Mouse (Mus musculus) lung, embryonic 14.5 days (tissue): Measurements from ENCODE around the gene Tes3-ps. TPM values are rescaled to one million over a fixed set of nuclear protein-coding genes. Genes with fewer than 3 reads are reported as not detected.

Experiments
- ATAC-seq: fragments of 200-750 bp; cut with Nextera tagmentation; 2 replicates; pipeline ENCODE4 v1.8.0; 2017; ENCODE audit warnings: mild to moderate bottlenecking, moderate TSS enrichment, moderate library complexity; ENCODE audit not compliant: insufficient read depth
- DNase-seq: peaks from one replicate; pipeline ENCODE4 v3.0.0-alpha.2; 2015
- H3K27ac ChIP-seq: fragments of 300-500 bp; sonication (generic); 2 replicates; pipeline ENCODE4 v1.5.1; 2014; ENCODE audit warnings: low read depth, mild to moderate bottlenecking, moderate library complexity
- H3K27me3 ChIP-seq: fragments of 300-500 bp; sonication (generic); 2 replicates; pipeline ENCODE4 v1.6.1; 2014; ENCODE audit warnings: low read length, control low read depth; ENCODE audit not compliant: insufficient read depth
- H3K36me3 ChIP-seq: fragments of 300-500 bp; sonication (generic); 2 replicates; pipeline ENCODE4 v1.6.1; 2014; ENCODE audit warnings: control low read depth; ENCODE audit not compliant: insufficient read depth
- H3K4me1 ChIP-seq: fragments of 300-500 bp; sonication (generic); 2 replicates; pipeline ENCODE4 v1.6.1; 2014; ENCODE audit warnings: antibody characterized with exemption, control low read depth; ENCODE audit not compliant: insufficient read depth
- H3K4me2 ChIP-seq: fragments of 300-500 bp; sonication (generic); 2 replicates; pipeline ENCODE4 v1.6.1; 2014; ENCODE audit warnings: mild to moderate bottlenecking
- H3K4me3 ChIP-seq: fragments of 300-500 bp; sonication (generic); 2 replicates; pipeline ENCODE4 v1.5.1; 2014; ENCODE audit warnings: low read depth, low read length
- H3K9ac ChIP-seq: fragments of 300-500 bp; sonication (generic); 2 replicates; pipeline ENCODE4 v1.6.1; 2014
- H3K9me3 ChIP-seq: fragments of 300-500 bp; sonication (generic); 2 replicates; pipeline ENCODE4 v1.6.1; 2016; ENCODE audit warnings: low read depth, low read length, control low read depth
- CTCF ChIP-seq: IDR thresholded peaks from 2 replicates; pipeline ENCODE4 v1.5.1; 2016; ENCODE audit warnings: antibody characterized with exemption, low read depth
- WGBS: fragments of 180-500 bp; shearing (Covaris S2); extraction: QIAGEN DNeasy Blood & Tissue Kit; methylation state at CpG from one replicate; pipeline ENCODE4 v1.1.7; 2014; 5-methylcytosine and 5-hydroxymethylcytosine counted together
- polyA plus RNA-seq: library from polyadenylated mRNA; unstranded; fragments of >200 nt; fragmentation: Nextera tagmentation; extraction: Ambion mirVana; gene quantifications from 2 replicates; pipeline ENCODE4 v1.2.1, GENCODE M21; 2014

Tes3-ps gene
- polyA plus RNA-seq, 1 experiment from 2014 or later: 1.4 TPM

DNA sequence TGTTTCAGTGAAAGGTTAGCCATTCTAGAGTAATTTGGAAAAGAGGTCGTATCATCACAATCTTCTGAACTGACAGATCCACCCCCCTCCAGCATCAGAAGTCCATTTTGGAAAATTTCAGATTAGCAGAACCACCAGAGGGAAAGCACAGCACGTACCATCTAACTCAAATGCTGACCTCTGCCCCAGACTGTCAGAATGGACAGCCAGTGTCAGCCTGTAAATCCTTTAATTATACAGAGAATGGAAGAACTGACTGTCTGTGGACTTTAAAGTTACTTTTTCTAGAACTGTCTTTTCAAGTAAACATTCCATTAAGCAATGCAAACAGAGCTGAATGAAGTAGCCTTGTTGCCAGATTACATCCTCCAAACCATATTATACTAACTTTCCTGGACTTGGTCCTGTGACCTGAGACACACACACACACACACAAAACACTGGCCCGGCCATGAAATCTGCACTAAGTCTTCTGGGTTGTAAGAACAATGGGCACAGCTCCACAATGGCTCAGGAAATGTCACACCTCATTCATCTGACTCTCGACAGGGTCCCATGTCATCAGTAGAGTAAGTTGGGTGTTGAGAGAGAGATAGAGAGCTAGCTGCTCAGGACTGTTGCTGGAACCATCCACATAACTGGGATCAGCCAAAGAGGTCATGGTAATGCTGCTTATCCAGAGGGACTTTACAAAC, 21.0 kb upstream of the Tes3-ps start:
- H3K36me3 ChIP-seq: no peaks in the 10 kb centered on the region
- WGBS: 34% methylated on average over 4 of the region's 4 CpGs
- no peaks in the 10 kb centered on the region for H3K27me3 ChIP-seq
- DNase-seq (peak; percentile 84), ATAC-seq (peak; percentile 89)
- no peaks in the 10 kb centered on the region for H3K9me3 ChIP-seq
- no peak overlapping the region for H3K4me2 ChIP-seq
- H3K4me3 ChIP-seq: no peak overlapping the region
- 0 out of 2 replicates have a peak, but pooled peaks have one; percentile 11 for TF ChIP-seq CTCF
- no peak overlapping the region for H3K9ac ChIP-seq
- H3K4me1 ChIP-seq: no peaks in the 10 kb centered on the region
- H3K27ac ChIP-seq: peak overlapping the region; percentile 25; the same call in 1 of the 2 replicates

DNA sequence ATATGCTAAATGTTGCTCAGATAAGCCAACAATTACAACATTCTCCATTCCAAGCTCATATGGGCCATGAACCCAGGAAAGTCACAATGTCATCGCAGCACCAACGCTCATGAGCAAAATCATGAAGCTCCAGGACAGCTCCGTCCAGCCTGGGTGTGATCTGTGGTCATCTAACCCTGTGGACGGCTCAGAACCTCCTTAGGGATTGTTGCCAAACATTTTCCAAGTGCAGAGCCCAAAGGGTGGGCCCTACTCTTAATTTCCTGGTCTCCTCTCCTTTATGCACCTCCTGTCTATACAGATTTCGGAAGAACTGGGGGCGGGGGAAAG, 20.5 kb upstream of the Tes3-ps start:
- H3K36me3 ChIP-seq: no peaks in the 10 kb centered on the region
- no peak overlapping the region for H3K9ac ChIP-seq
- H3K27me3 ChIP-seq: no peaks in the 10 kb centered on the region
- ATAC-seq (peak; percentile 35; the same call in 1 of the 2 replicates), DNase-seq (no peak)
- no peaks in the 10 kb centered on the region for H3K9me3 ChIP-seq
- no peaks in the 10 kb centered on the region for H3K4me1 ChIP-seq
- 73% methylated on average over 6 of the region's 6 CpGs for WGBS
- no peak for TF ChIP-seq CTCF
- peak overlapping the region; percentile 56; the same call in 1 of the 2 replicates for H3K27ac ChIP-seq
- H3K4me3 ChIP-seq: no peak overlapping the region
- H3K4me2 ChIP-seq: no peak overlapping the region

DNA sequence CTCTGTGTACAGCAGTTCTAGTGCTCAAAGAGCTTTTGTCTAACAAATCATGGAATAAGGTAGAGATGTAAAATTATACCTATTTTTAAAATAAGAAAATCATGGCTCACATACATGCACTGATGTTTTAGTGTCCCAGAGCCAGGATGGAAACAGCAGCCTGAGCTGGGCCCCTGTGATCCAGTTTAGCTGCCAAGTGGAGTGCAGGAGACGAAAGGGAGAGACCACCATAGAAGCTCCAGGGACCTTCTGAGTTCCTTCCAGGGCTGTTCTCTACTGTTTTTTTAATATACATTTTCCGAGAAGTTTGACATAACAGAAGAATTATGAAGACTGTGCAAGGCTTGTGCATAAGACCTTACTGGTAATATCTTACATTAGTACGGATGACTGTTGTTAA, 15.2 kb upstream of the Tes3-ps start:
- Histone ChIP-seq H3K4me3 (no peak overlapping the region), H3K9me3 (no peaks in the 10 kb centered on the region), H3K9ac (no peak overlapping the region), H3K4me1 (peaks cover 10% of the 10 kb centered on the region), H3K27ac (no peak overlapping the region), H3K36me3 (no peaks in the 10 kb centered on the region), H3K4me2 (no peak overlapping the region), H3K27me3 (no peaks in the 10 kb centered on the region)
- ATAC-seq: no peak
- peak; percentile 44 for DNase-seq
- no peak for TF ChIP-seq CTCF
- WGBS: 56% methylated on average over 3 of the region's 3 CpGs

DNA sequence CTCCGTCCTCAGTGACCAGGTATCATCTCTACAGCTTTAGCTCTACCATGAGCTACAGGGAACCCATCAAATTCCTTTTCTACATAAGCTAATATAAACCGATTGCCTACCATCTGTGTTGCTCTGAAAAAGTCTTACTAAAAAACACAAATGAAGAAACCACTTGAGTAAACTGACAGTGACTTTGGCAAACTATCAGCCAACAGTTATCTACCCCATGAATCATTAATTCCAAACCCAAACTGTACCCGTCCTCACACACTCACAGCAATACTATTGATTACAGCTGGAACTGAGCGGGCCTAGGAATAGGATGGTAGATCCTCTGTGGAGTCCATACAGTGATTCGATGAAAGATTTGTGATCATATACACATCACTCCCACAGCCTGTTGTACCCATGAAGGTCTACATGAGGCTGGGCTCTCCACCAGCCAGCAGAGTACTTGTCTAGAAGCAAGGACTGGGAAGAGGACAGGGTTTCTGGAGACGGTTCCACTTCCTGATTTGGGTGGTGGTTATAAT, 14.2 kb upstream of the Tes3-ps start:
- Histone ChIP-seq H3K4me1 (peaks cover 10% of the 10 kb centered on the region), H3K27ac (peak overlapping the region; percentile 84), H3K4me3 (no peak overlapping the region), H3K4me2 (no peak overlapping the region), H3K9me3 (no peaks in the 10 kb centered on the region), H3K27me3 (no peaks in the 10 kb centered on the region), H3K9ac (no peak overlapping the region), H3K36me3 (no peaks in the 10 kb centered on the region)
- WGBS: 80% methylated on average over 6 of the region's 6 CpGs
- no peak for TF ChIP-seq CTCF
- no peak for DNase-seq
- ATAC-seq: no peak

DNA sequence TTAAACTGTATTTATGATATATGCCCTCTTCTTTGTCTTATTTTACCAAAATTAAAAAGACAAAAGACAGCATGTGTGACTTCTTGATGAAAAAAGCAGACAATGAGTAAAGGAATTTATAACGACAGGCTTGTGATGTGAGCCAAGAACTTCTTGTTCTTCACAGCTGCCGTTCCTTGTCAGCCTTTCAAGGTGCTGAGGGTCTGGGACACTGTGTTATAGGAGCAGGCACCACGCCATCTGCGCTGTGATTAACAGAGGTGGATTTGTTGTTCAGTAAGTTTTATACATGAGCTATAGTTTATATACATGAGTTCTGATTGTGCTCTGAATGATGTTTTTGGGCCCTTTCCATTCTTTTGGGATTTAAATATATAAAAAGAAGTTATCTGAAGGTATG, 13.7 kb upstream of the Tes3-ps start:
- H3K9ac ChIP-seq: no peak overlapping the region
- WGBS: 64% methylated on average over 4 of the region's 4 CpGs
- DNase-seq (no peak), ATAC-seq (no peak)
- no peaks in the 10 kb centered on the region for H3K9me3 ChIP-seq
- H3K36me3 ChIP-seq: no peaks in the 10 kb centered on the region
- no peak overlapping the region for H3K4me3 ChIP-seq
- H3K4me2 ChIP-seq: no peak overlapping the region
- TF ChIP-seq CTCF: no peak
- H3K27ac ChIP-seq: peak overlapping the region; percentile 84
- H3K4me1 ChIP-seq: peaks cover 10% of the 10 kb centered on the region
- no peaks in the 10 kb centered on the region for H3K27me3 ChIP-seq

DNA sequence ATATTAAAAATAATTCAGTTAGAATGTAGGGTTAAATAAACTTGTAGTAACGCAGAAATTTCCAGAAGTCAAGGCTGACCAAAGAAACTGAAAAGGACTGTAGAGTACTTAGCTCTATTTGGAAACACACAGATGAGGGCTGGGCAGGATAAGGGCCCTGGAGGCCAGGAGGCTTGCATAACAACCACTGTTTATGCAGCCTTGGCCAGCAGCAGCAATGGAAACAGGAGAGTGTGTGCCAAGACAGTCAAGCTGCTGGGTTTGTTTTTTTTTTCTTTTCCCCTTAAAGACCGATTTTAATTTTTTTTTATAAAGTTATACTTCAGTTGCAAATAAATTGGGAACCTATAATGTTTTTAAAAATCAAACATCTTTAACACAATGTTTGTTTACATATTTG, 13.1 kb upstream of the Tes3-ps start:
- Histone ChIP-seq H3K9me3 (no peaks in the 10 kb centered on the region), H3K4me1 (peaks cover 12% of the 10 kb centered on the region), H3K4me2 (no peak overlapping the region), H3K27ac (peak overlapping the region; percentile 84), H3K27me3 (no peaks in the 10 kb centered on the region), H3K9ac (no peak overlapping the region), H3K4me3 (no peak overlapping the region), H3K36me3 (no peaks in the 10 kb centered on the region)
- DNase-seq (peak; percentile 93), ATAC-seq (peak; percentile 97)
- 39% methylated on average over 2 of the region's 2 CpGs for WGBS
- no peak for TF ChIP-seq CTCF

DNA sequence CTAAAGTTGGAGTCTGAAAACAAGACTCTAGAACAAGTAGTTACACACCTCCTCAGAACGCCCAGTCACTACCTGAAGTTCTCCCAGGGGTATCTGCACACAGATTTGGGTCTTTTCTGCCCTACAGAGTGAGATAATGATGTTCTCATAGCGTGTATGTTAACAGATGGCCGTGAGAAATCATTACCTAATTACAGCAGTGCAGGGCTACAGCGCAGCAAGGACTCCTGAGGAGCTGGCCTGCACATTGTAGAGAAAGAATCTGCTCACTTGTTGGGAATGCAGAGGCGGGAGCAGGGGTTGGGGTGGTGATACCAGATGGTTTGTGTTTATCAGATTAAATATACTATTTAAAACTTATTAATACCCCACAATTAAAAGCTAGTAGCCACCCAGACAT, 12.6 kb upstream of the Tes3-ps start:
- Histone ChIP-seq H3K36me3 (no peaks in the 10 kb centered on the region), H3K4me3 (no peak overlapping the region), H3K4me2 (no peak overlapping the region), H3K27me3 (no peaks in the 10 kb centered on the region), H3K9me3 (no peaks in the 10 kb centered on the region), H3K4me1 (peaks cover 13% of the 10 kb centered on the region), H3K9ac (no peak overlapping the region; the same call in 1 of the 2 replicates), H3K27ac (peak overlapping the region; percentile 96)
- no peak for TF ChIP-seq CTCF
- WGBS: 61% methylated on average over 5 of the region's 5 CpGs
- DNase-seq (peak; percentile 42), ATAC-seq (peak; percentile 50; the same call in 1 of the 2 replicates)
